Mouse (Mus musculus) kidney, postnatal 0 days (tissue): ENCODE data around the gene Rtn3. TPM values are rescaled to one million over a fixed set of nuclear protein-coding genes. Genes with fewer than 3 reads are reported as not detected.
"Not testable (repeated sequence)": the region's sequence is repeated elsewhere in the genome, so short reads cannot be mapped to it uniquely, and the experiment has no call there.

Experiments used
- ATAC-seq: fragments of 200-750 bp; cut with Nextera tagmentation; replicated peaks from 2 replicates; pipeline ENCODE4 v1.8.0; 2017; ENCODE audit warnings: low read depth, moderate number of reproducible peaks, moderate TSS enrichment, moderate library complexity; ENCODE audit not compliant: low FRiP score
- DNase-seq: peaks from one replicate; pipeline ENCODE4 v3.0.0-alpha.2; 2016; ENCODE audit warnings: low spot score
- H3K27ac ChIP-seq: fragments of 300-500 bp; sonication (generic); 2 replicates; pipeline ENCODE4 v1.5.1; 2014; ENCODE audit warnings: mild to moderate bottlenecking
- H3K27me3 ChIP-seq: fragments of 300-500 bp; sonication (generic); 2 replicates; pipeline ENCODE4 v1.6.1; 2014; ENCODE audit warnings: low read length, mixed read lengths; ENCODE audit not compliant: insufficient read depth
- H3K36me3 ChIP-seq: fragments of 300-500 bp; sonication (generic); 2 replicates; pipeline ENCODE4 v1.6.1; 2014; ENCODE audit warnings: low read length, mixed read lengths; ENCODE audit not compliant: insufficient read depth
- H3K4me1 ChIP-seq: fragments of 300-500 bp; sonication (generic); replicated peaks from 2 replicates; pipeline ENCODE4 v1.6.1; 2014; ENCODE audit warnings: antibody characterized with exemption, low read length, mixed read lengths; ENCODE audit not compliant: insufficient read depth
- H3K4me2 ChIP-seq: fragments of 300-500 bp; sonication (generic); 2 replicates; pipeline ENCODE4 v1.6.1; 2014; ENCODE audit warnings: mild to moderate bottlenecking, low read length, moderate library complexity, mixed read lengths
- H3K4me3 ChIP-seq: fragments of 300-500 bp; sonication (generic); replicated peaks from 2 replicates; pipeline ENCODE4 v1.5.1; 2014; ENCODE audit warnings: low read depth, low read length
- H3K9ac ChIP-seq: fragments of 300-500 bp; sonication (generic); 2 replicates; pipeline ENCODE4 v1.6.1; 2014; ENCODE audit warnings: low read depth, low read length
- H3K9me3 ChIP-seq: fragments of 300-500 bp; sonication (generic); replicated peaks from 2 replicates; pipeline ENCODE4 v1.6.1; 2016; ENCODE audit warnings: low read length, inconsistent platforms, mixed read lengths
- CTCF ChIP-seq: IDR thresholded peaks from 2 replicates; pipeline ENCODE4 v1.5.1; 2016; ENCODE audit warnings: antibody characterized with exemption, low read depth, mild to moderate bottlenecking, moderate library complexity
- WGBS: fragments of 180-500 bp; shearing (Covaris S2); extraction: QIAGEN DNeasy Blood & Tissue Kit; methylation state at CpG from one replicate; pipeline ENCODE4 v1.1.7; 2014; 5-methylcytosine and 5-hydroxymethylcytosine counted together
- polyA plus RNA-seq: library from polyadenylated mRNA; unstranded; fragments of >200 nt; fragmentation: Nextera tagmentation; extraction: Ambion mirVana; gene quantifications from 2 replicates; pipeline ENCODE4 v1.2.1, GENCODE M21; 2015

Rtn3 gene
- polyA plus RNA-seq, 1 experiment from 2014 or later: 195 TPM

GRCm38 (mm10) chr19:7396867-7397826 lies 85.9 kb downstream of the Rtn3 start:
- H3K9ac ChIP-seq, H3K27ac ChIP-seq, H3K9me3 ChIP-seq, ATAC-seq, H3K36me3 ChIP-seq, H3K4me1 ChIP-seq, H3K27me3 ChIP-seq, DNase-seq, H3K4me3 ChIP-seq, H3K4me2 ChIP-seq: not testable (repeated sequence)
- WGBS: 30% methylated on average over 8 of the region's 10 CpGs
- peak; percentile 58 for TF ChIP-seq CTCF

DNA sequence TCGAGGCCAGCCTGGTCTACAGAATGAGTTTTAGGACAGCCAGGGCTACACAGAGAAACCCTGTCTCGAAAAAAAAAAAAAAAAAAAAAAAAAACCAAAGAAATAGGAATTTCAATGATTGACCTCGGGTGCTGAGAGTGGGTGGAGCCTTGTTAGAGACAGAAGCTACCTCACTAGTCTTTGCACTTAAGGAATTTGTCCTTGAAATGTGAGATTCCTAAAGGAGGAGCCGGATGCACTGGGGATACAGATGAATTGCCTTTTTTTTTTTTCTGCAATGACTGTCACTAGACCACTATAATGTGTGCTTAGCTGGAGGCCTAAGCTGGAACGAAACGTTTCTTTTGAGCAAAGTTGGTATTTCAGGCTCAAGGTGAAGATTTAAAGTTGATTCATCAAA lies 94.6 kb downstream of the Rtn3 start:
- ATAC-seq: no peak
- 70% methylated on average over 6 of the region's 6 CpGs for WGBS
- Histone ChIP-seq H3K9me3 (0 out of 2 replicates have a peak, but pooled peaks cover 6% of the 10 kb centered on the region), H3K9ac (no peak overlapping the region), H3K36me3 (no peaks in the 10 kb centered on the region), H3K27me3 (no peaks in the 10 kb centered on the region), H3K4me2 (no peak overlapping the region), H3K4me3 (no peak overlapping the region), H3K4me1 (no peaks in the 10 kb centered on the region), H3K27ac (no peak overlapping the region)
- TF ChIP-seq CTCF: no peak
- DNase-seq: no peak

DNA sequence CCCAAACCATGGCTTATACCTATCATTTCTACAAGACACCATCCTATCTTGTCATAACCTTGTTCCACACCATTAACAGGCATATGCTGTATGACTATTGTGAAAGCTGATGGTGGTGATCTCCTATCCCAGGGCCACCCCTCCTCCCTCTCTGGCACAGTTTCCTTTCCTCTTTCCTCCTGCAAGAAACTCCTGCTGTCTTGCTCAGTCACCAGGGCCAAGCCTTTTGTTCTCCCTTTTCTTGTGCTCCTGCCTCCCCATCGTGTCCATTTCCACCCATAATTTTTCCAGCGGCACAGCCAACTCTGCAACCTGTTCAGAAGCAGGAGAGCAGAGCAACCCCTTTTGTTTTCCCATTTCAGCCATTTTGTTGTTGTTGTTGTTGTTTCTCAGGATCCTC lies 97.0 kb downstream of the Rtn3 start:
- no peaks in the 10 kb centered on the region for H3K36me3 ChIP-seq
- no peak overlapping the region for H3K4me3 ChIP-seq
- TF ChIP-seq CTCF: no peak
- no peak overlapping the region for H3K27ac ChIP-seq
- H3K4me1 ChIP-seq: peaks cover 8% of the 10 kb centered on the region
- H3K27me3 ChIP-seq: no peaks in the 10 kb centered on the region
- no peak overlapping the region for H3K9ac ChIP-seq
- ATAC-seq: no peak
- DNase-seq: no peak
- WGBS: 70% methylated on average over 2 of the region's 2 CpGs
- no peak overlapping the region for H3K4me2 ChIP-seq
- 0 out of 2 replicates have a peak, but pooled peaks cover 4% of the 10 kb centered on the region for H3K9me3 ChIP-seq

DNA sequence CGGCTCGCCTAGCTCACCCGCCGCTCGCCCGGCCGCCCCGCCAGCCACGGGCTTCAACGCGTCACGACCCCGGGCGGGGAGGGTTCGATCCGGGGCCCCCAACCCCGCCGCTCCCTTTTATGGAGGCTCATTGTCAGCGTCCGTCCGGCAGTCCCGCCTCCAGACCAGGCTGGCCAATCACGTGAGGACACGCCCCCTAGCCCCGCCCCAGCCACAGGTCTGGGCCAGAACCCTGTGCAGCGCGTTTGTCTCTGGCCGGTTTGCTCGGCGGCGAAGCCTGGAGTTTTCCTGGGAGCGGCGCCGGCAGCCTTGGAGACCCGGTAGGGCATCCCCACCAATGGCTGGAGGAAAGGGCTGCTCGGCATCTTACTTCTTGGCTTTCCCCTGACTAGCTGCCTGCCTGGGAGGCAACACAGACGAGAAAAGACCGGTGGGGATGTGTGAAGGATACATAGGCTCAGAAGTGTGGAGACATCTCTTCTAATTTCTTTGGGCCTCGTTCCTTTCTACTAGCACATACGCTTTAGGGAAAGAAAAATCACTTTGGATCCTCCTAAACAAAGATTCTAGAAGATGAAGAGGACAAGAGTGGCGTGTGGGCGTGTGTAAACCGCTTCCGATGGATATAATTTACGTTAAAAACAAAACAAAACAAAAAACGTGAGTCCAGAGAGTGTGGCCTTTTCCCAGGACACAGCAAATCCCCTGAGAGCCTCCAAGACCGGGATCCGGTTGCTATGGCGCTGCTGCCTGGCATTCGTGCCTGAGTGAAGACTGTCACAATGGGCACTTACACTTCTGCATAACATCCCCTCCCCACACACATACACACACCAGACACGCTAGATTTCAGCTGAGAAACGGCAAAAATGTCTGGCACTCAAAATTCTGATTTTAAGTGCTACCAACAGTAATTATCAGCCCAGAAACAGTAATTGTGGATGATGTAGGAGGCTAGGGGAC lies 99.9 kb downstream of the Rtn3 start, which contains the start of gene Spindoc:
Gene Spindoc, minus strand, starts transcription at position 92 of the 963 bp plus-strand sequence.
- TF ChIP-seq CTCF: no peak
- Histone ChIP-seq H3K36me3 (no peaks in the 10 kb centered on the region), H3K27me3 (no peaks in the 10 kb centered on the region), H3K9ac (peak within 1 kb of the TSS; percentile 94), H3K27ac (peak within 1 kb of the TSS; percentile 93), H3K9me3 (0 out of 2 replicates have a peak, but pooled peaks cover 3% of the 10 kb centered on the region), H3K4me2 (peak within 1 kb of the TSS; percentile 68), H3K4me3 (peak within 1 kb of the TSS; percentile 98), H3K4me1 (peaks cover 9% of the 10 kb centered on the region)
- peak; percentile 98 for ATAC-seq
- under 1% methylated on average over 49 of the region's 52 CpGs for WGBS
- peak; percentile 97 for DNase-seq

DNA sequence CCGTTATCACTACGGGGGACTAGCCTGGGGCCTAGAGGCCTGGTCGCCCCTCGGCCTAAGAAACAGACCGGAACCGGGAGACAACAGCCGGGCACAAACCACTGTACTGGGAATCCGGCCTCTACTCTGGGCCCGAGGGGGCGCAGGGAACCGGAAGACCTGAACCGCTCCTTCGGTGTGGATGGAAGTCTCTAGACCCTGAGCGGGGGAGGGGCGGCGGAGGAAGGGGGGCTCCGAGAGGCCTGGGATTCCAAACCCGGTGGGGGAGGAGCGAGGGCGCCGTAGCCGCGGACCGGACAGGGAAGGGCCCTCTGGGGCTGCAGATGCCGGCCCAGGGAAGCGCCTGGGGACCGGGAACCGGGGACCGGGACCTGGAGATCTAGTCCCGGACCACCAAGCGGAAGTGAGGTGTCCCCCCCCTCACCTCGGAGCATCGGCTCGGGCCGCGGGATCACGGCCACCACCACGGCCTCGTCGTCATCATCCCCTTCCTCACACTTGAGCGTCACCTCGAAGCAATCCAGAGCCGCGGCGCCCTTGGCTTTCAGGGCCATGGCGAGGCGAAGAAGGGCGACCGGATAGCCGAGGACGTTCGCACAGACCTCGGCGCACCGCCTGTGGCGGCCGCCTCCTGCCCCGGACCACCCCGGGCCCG lies 100.7 kb downstream of the Rtn3 start:
- peak overlapping the region; percentile 94 for H3K9ac ChIP-seq
- H3K4me1 ChIP-seq: peaks cover 9% of the 10 kb centered on the region
- DNase-seq (peak; percentile 86), ATAC-seq (peak; percentile 58)
- H3K9me3 ChIP-seq: no peaks in the 10 kb centered on the region
- H3K4me2 ChIP-seq: peak overlapping the region; percentile 68
- under 1% methylated on average over 43 of the region's 60 CpGs for WGBS
- peak; percentile 31; the same call in 1 of the 2 replicates for TF ChIP-seq CTCF
- H3K4me3 ChIP-seq: peak overlapping the region; percentile 98
- peak overlapping the region; percentile 93 for H3K27ac ChIP-seq
- H3K36me3 ChIP-seq: no peaks in the 10 kb centered on the region
- no peaks in the 10 kb centered on the region for H3K27me3 ChIP-seq
